In genomic region chr1:167466765-167467426, GRCm38 (mm10) we compare ENCODE assay signal across 10 mouse cellular contexts. TPM values are rescaled to one million over a fixed set of nuclear protein-coding genes. Genes with fewer than 3 reads are reported as not detected.
DNase-seq lines count a peak whose midpoint lies in the region; ATAC-seq and TF ChIP-seq lines count a peak whose summit lies in the region.
"Had no signal": no experiment of that assay in that cellular context is flagged by ENCODE, and none has a peak within 500 bp of the region (broad histone marks: within the 10 kb centered on the region; RNA-seq: fewer than 3 reads in every experiment).

Lrrc52 (minus strand) TSS chr1:167466780.

- H3K27ac ChIP-seq in limb, embryonic 14.5 days (replicated peaks; ENCODE audit: low read depth, low read length) = no peak within 1 kb of the TSS
- H3K27ac ChIP-seq in limb, embryonic 10.5 days = no peak within 1 kb of the TSS
- no peak within 1 kb of the TSS for H3K27ac ChIP-seq in intestine, postnatal 0 days (ENCODE audit: low read depth, low read length)

- no peaks in the 10 kb centered on the region for H3K9me3 ChIP-seq in limb, embryonic 14.5 days (ENCODE audit: control insufficient read depth, low read length)
- H3K9me3 ChIP-seq in limb, embryonic 10.5 days (replicated peaks) = no peaks in the 10 kb centered on the region
- no peaks in the 10 kb centered on the region for H3K9me3 ChIP-seq in intestine, postnatal 0 days (ENCODE audit: control insufficient read depth)

- TF ChIP-seq POLR2A in limb, embryonic 14.5 days (IDR thresholded peaks at IDR 0.05; ENCODE audit: borderline replicate concordance, extremely low read depth, insufficient read depth, insufficient read length) = no peak

- ATAC-seq in limb, embryonic 14.5 days (ENCODE audit: low FRiP score, low read depth) = no peak; the same call in 1 of the 2 replicates
- ATAC-seq in intestine, postnatal 0 days = no peak
- ATAC-seq: Patski had no signal

- WGBS in limb, embryonic 14.5 days = 27% methylated on average over 9 of the region's 9 CpGs
- 36% methylated on average over 9 of the region's 9 CpGs for WGBS in limb, embryonic 10.5 days
- 41% methylated on average over 9 of the region's 9 CpGs for WGBS in intestine, postnatal 0 days

- H3K4me1 ChIP-seq in limb, embryonic 14.5 days (ENCODE audit: control insufficient read depth, insufficient read depth, low read length) = peaks cover 10% of the 10 kb centered on the region
- H3K4me1 ChIP-seq in limb, embryonic 10.5 days = no peaks in the 10 kb centered on the region
- no peaks in the 10 kb centered on the region for H3K4me1 ChIP-seq in intestine, postnatal 0 days (replicated peaks; ENCODE audit: control insufficient read depth, insufficient read depth, low read length)

- H3K4me3 ChIP-seq in limb, embryonic 14.5 days (replicated peaks; ENCODE audit: low read length) = no peak within 1 kb of the TSS
- H3K4me3 ChIP-seq in limb, embryonic 10.5 days = no peak within 1 kb of the TSS
- no peak within 1 kb of the TSS for H3K4me3 ChIP-seq in intestine, postnatal 0 days (ENCODE audit: low read depth, low read length)

- no peak for TF ChIP-seq CTCF in intestine, postnatal 0 days (IDR thresholded peaks at IDR 0.05; ENCODE audit: low read depth)

- no peak within 1 kb of the TSS for H3K9ac ChIP-seq in limb, embryonic 14.5 days (ENCODE audit: low read depth, low read length, severe bottlenecking)
- H3K9ac ChIP-seq in intestine, postnatal 0 days (ENCODE audit: low read depth, low read length) = no peak within 1 kb of the TSS

- no peaks in the 10 kb centered on the region for H3K27me3 ChIP-seq in limb, embryonic 14.5 days (ENCODE audit: control insufficient read depth, insufficient read depth, low read length)
- H3K27me3 ChIP-seq in limb, embryonic 10.5 days (ENCODE audit: low read depth, poor library complexity, severe bottlenecking) = peaks cover 17% of the 10 kb centered on the region
- H3K27me3 ChIP-seq in intestine, postnatal 0 days (replicated peaks; ENCODE audit: control insufficient read depth, insufficient read depth, low read length) = no peaks in the 10 kb centered on the region

- DNase-seq in limb, embryonic 14.5 days (ENCODE audit: low spot score) = peak; percentile 21
- no peak for DNase-seq in limb, embryonic 10.5 days (ENCODE audit: low spot score)
- peak; percentile 81 for DNase-seq in brain, adult 2 months (ENCODE audit: low read depth, low spot score)
- DNase-seq in gastrocnemius, adult 18-20 months (ENCODE audit: low spot score) = peak; percentile 79
- DNase-seq in kidney, adult 9 months = peak; percentile 78
- DNase-seq in lung, postnatal 4 days = peak; percentile 54 to 79
- DNase-seq in urinary bladder, postnatal 10 days (ENCODE audit: low spot score) = no peak

- H3K4me2 ChIP-seq in limb, embryonic 14.5 days (replicated peaks; ENCODE audit: low read depth, low read length, severe bottlenecking) = no peak within 1 kb of the TSS
- H3K4me2 ChIP-seq in intestine, postnatal 0 days (replicated peaks; ENCODE audit: low read depth) = no peak within 1 kb of the TSS

- no peaks in the 10 kb centered on the region for H3K36me3 ChIP-seq in limb, embryonic 14.5 days (ENCODE audit: control insufficient read depth, insufficient read depth, low read length)
- H3K36me3 ChIP-seq in limb, embryonic 10.5 days = no peaks in the 10 kb centered on the region
- no peaks in the 10 kb centered on the region for H3K36me3 ChIP-seq in intestine, postnatal 0 days (ENCODE audit: control insufficient read depth, insufficient read depth)

RNA-seq across cellular contexts. Expression of gene Lrrc52, which starts in this region (rescaled TPM):
- polyA plus RNA-seq in limb, embryonic 14.5 days (2012; rRNA removed) = 0.05 TPM in 1 of 2 replicates, not detected in the other
- 0.29 TPM in 1 of 2 replicates, not detected in the other for polyA plus RNA-seq in limb, embryonic 14.5 days (2014; fragmentation: Nextera tagmentation; extraction: Ambion mirVana)
- not detected in 2 replicates for polyA plus RNA-seq in limb, embryonic 10.5 days (2016; fragmentation: Nextera tagmentation; extraction: Ambion mirVana)
- total RNA-seq in gastrocnemius, adult 18-20 months (2021) = 10 to 100 TPM in 1 of 2 experiments, 1 to 10 TPM in 1; 5.1 to 19.9 TPM
- polyA plus RNA-seq in intestine, postnatal 0 days (2015; fragmentation: Nextera tagmentation; extraction: Ambion mirVana) = not detected in 2 replicates
- polyA plus RNA-seq: frontal cortex, adult 2 months; Patski had no signal

Comparison
In these comparisons a context has a peak if more than half of its experiments do, and no peak if none do; other contexts are left out.
1. Peak in DNase-seq in limb, embryonic 14.5 days; RNA of the gene not detected or under 1 TPM.
2. DNase-seq: peak in brain, adult 2 months (single experiment), gastrocnemius, adult 18-20 months (single experiment), kidney, adult 9 months (single experiment) and lung, postnatal 4 days (2 of 2); none in limb, embryonic 10.5 days (single experiment) and urinary bladder, postnatal 10 days (single experiment).